Mouse (Mus musculus): ENCODE measurements at regions not wholly inside any gene's neighbourhood (a gene's known extent, or its start where the extent isn't known, plus 50 kb on each side); places are given as distances from the start of the nearest gene placed in this dataset.
A peak's percentile ranks its signal among the peaks of the same experiment; 100 is the strongest.

DNA sequence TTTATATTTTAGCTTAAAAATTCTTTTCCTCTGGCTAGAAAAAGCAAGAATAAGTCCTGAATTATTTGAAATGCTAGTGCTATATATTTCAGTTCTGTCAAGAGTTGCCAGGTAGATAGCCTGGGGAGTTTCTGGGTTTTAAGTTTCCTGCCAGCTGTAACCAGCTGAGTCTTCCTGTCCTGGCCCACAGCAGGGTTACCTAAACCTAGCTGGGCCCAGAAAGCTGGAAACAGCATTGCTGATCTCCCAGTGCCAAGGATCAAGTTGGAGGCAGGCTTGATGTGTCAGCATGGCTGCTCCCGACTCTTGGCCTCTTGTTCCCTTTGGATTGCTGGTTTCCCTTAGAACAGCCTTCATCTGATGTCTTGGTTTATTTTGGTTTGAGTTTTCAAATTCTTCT is 122.8 kb upstream of the Tnfaip3 start:
- H3K4me1 ChIP-seq (ENCODE audit: control insufficient read depth, insufficient read depth): no peaks in the 10 kb centered on the region
- no peak for TF ChIP-seq CTCF (IDR thresholded peaks at IDR 0.05; ENCODE audit: low read depth)
- TF ChIP-seq EP300 (IDR thresholded peaks at IDR 0.05; ENCODE audit: low read depth): no peak
- 81% methylated on average over 1 of the region's 1 CpGs for WGBS
- H3K4me3 ChIP-seq (ENCODE audit: low read depth, low read length): no peak overlapping the region
- H3K36me3 ChIP-seq (replicated peaks; ENCODE audit: control insufficient read depth, insufficient read depth, low read length): no peaks in the 10 kb centered on the region
- ATAC-seq (ENCODE audit: insufficient read depth, low read depth) (no peak), DNase-seq (ENCODE audit: low spot score) (no peak)
- no peak overlapping the region for H3K4me2 ChIP-seq (ENCODE audit: low read depth, low read length)
- no peak overlapping the region for H3K9ac ChIP-seq (replicated peaks; ENCODE audit: low read depth, low read length)
- no peaks in the 10 kb centered on the region for H3K27me3 ChIP-seq (ENCODE audit: control insufficient read depth, insufficient read depth, low read length)
- H3K9me3 ChIP-seq (replicated peaks; ENCODE audit: control insufficient read depth, low read length): no peaks in the 10 kb centered on the region
- H3K27ac ChIP-seq (ENCODE audit: low read depth): no peak overlapping the region

DNA sequence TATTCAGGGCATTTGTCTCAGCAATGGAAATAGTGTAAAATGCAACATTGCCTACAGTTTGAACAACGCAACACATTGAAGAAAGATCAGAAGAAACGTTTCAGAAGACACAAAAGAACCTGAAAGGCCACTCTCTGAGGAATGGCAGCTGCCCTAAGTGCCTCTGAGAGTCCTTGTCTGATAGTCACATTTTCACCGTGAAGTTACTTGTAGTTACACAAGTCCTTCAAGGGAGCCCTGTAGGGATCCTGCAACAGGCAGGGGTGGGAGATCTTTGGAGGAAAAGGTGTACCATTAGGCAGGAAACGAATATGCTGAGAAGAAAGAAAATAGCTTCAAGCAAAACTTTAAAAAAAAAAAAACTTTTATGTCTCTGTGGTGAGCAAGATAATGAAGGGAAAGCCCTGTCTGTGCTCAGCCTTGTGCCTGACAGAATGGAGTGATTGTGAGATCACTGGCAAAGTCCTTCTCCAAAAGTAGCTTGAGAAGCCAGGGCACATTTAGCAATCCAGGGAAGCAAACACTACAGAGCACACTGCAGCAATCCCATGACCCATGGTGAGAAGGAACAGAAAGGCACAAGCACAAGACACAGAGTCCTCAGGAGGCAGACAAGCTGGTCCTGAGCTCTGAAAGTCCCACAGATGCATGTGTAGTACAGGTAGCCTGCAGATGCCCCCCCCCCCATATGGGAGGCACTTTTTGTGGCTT is 112.3 kb upstream of the Tnfaip3 start:
- H3K9me3 ChIP-seq (replicated peaks; ENCODE audit: control insufficient read depth, low read length): no peaks in the 10 kb centered on the region
- H3K4me1 ChIP-seq (ENCODE audit: control insufficient read depth, insufficient read depth): peaks cover 8% of the 10 kb centered on the region; the same call in 1 of the 2 replicates
- no peak overlapping the region for H3K4me2 ChIP-seq (ENCODE audit: low read depth, low read length)
- no peaks in the 10 kb centered on the region for H3K27me3 ChIP-seq (ENCODE audit: control insufficient read depth, insufficient read depth, low read length)
- ATAC-seq (ENCODE audit: insufficient read depth, low read depth) (no peak), DNase-seq (ENCODE audit: low spot score) (no peak)
- no peak overlapping the region for H3K4me3 ChIP-seq (ENCODE audit: low read depth, low read length)
- no peaks in the 10 kb centered on the region for H3K36me3 ChIP-seq (replicated peaks; ENCODE audit: control insufficient read depth, insufficient read depth, low read length)
- no peak overlapping the region for H3K9ac ChIP-seq (replicated peaks; ENCODE audit: low read depth, low read length)
- 53% methylated on average over 4 of the region's 4 CpGs for WGBS
- no peak for TF ChIP-seq EP300 (IDR thresholded peaks at IDR 0.05; ENCODE audit: low read depth)
- TF ChIP-seq CTCF (IDR thresholded peaks at IDR 0.05; ENCODE audit: low read depth): no peak
- no peak overlapping the region for H3K27ac ChIP-seq (ENCODE audit: low read depth)

DNA sequence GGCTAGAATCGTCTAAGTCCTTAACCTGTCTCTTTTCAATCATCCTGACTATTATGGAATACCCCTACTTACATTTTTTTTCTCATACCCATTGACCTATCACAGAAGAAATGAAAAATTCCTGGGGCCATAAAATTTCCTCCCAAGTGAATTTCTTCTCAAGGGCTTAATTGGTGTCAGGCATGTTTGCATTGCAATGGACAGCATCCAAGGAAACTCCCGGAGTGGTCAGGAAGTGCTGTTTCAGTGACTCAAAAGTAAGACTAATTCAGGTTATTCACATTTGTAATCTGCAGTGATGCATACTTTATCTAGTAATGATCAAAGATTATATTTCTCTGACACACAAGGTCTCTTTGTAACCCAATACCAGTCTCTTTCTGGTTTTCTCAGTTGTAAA is 111.5 kb upstream of the Tnfaip3 start:
- no peak overlapping the region for H3K4me3 ChIP-seq (ENCODE audit: low read depth, low read length)
- no peak overlapping the region for H3K4me2 ChIP-seq (ENCODE audit: low read depth, low read length)
- H3K27ac ChIP-seq (ENCODE audit: low read depth): no peak overlapping the region
- H3K27me3 ChIP-seq (ENCODE audit: control insufficient read depth, insufficient read depth, low read length): no peaks in the 10 kb centered on the region
- no peak for DNase-seq (ENCODE audit: low spot score)
- TF ChIP-seq EP300 (IDR thresholded peaks at IDR 0.05; ENCODE audit: low read depth) (no peak), CTCF (IDR thresholded peaks at IDR 0.05; ENCODE audit: low read depth) (no peak)
- 52% methylated on average over 2 of the region's 2 CpGs for WGBS
- no peaks in the 10 kb centered on the region for H3K36me3 ChIP-seq (replicated peaks; ENCODE audit: control insufficient read depth, insufficient read depth, low read length)
- H3K9me3 ChIP-seq (replicated peaks; ENCODE audit: control insufficient read depth, low read length): no peaks in the 10 kb centered on the region
- no peak overlapping the region for H3K9ac ChIP-seq (replicated peaks; ENCODE audit: low read depth, low read length)
- no peak for ATAC-seq (ENCODE audit: insufficient read depth, low read depth)
- H3K4me1 ChIP-seq (ENCODE audit: control insufficient read depth, insufficient read depth): peaks cover 12% of the 10 kb centered on the region; the same call in 1 of the 2 replicates

DNA sequence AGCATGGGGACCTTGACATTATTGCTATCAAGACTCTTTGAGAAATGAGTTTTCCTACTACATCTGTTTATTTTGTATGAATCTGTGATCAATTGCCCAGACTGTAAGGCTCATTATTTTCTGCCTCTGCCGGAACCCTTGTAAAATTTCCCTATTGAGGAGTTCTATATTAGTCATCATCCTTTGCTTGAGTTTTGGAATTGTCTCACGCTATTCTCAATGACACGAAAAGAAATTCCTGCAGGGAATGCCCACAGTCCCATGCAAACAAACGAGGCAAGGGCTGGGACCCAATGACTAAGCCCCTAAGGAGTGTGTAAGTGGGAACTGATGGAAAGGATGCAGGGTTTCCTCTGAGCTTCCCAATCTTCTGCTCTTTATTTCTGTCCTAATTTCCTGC is 111.0 kb upstream of the Tnfaip3 start:
- peaks cover 12% of the 10 kb centered on the region; the same call in 1 of the 2 replicates for H3K4me1 ChIP-seq (ENCODE audit: control insufficient read depth, insufficient read depth)
- H3K9ac ChIP-seq (replicated peaks; ENCODE audit: low read depth, low read length): no peak overlapping the region
- H3K4me3 ChIP-seq (ENCODE audit: low read depth, low read length): no peak overlapping the region
- no peak overlapping the region for H3K27ac ChIP-seq (ENCODE audit: low read depth)
- ATAC-seq (ENCODE audit: insufficient read depth, low read depth): no peak
- H3K27me3 ChIP-seq (ENCODE audit: control insufficient read depth, insufficient read depth, low read length): no peaks in the 10 kb centered on the region
- WGBS: 56% methylated on average over 4 of the region's 4 CpGs
- H3K4me2 ChIP-seq (ENCODE audit: low read depth, low read length): no peak overlapping the region
- no peak for TF ChIP-seq CTCF (IDR thresholded peaks at IDR 0.05; ENCODE audit: low read depth)
- TF ChIP-seq EP300 (IDR thresholded peaks at IDR 0.05; ENCODE audit: low read depth): no peak
- H3K9me3 ChIP-seq (replicated peaks; ENCODE audit: control insufficient read depth, low read length): no peaks in the 10 kb centered on the region
- no peaks in the 10 kb centered on the region for H3K36me3 ChIP-seq (replicated peaks; ENCODE audit: control insufficient read depth, insufficient read depth, low read length)
- no peak for DNase-seq (ENCODE audit: low spot score)

DNA sequence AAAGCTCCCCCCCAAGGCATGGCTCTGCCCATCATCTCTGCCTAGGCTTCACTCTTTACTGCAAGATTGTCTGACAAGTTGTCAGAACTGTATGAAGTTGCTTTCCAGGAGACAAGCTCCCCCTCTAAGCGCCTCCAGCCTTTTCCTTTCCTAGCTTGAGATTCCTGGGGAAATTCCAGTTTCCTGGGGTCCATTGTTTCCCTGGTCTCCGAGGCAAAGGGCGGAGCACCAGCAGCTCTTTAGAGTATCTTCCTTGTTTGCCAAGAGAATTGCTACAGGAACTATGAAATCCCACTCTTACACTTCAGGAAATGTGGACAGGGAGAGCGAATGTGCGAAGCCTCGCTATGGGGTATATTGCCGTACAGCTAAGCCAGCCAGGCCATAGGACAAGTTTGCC is 108.2 kb upstream of the Tnfaip3 start:
- no peaks in the 10 kb centered on the region for H3K9me3 ChIP-seq (replicated peaks; ENCODE audit: control insufficient read depth, low read length)
- H3K9ac ChIP-seq (replicated peaks; ENCODE audit: low read depth, low read length): no peak overlapping the region
- 72% methylated on average over 7 of the region's 7 CpGs for WGBS
- H3K4me3 ChIP-seq (ENCODE audit: low read depth, low read length): no peak overlapping the region
- ATAC-seq (ENCODE audit: insufficient read depth, low read depth): no peak
- H3K27me3 ChIP-seq (ENCODE audit: control insufficient read depth, insufficient read depth, low read length): no peaks in the 10 kb centered on the region
- peaks cover 12% of the 10 kb centered on the region; the same call in 1 of the 2 replicates for H3K4me1 ChIP-seq (ENCODE audit: control insufficient read depth, insufficient read depth)
- peak overlapping the region; percentile 43; the same call in 1 of the 2 replicates for H3K27ac ChIP-seq (ENCODE audit: low read depth)
- peak; percentile 20 for DNase-seq (ENCODE audit: low spot score)
- no peaks in the 10 kb centered on the region for H3K36me3 ChIP-seq (replicated peaks; ENCODE audit: control insufficient read depth, insufficient read depth, low read length)
- H3K4me2 ChIP-seq (ENCODE audit: low read depth, low read length): no peak overlapping the region
- TF ChIP-seq CTCF (IDR thresholded peaks at IDR 0.05; ENCODE audit: low read depth): no peak
- no peak for TF ChIP-seq EP300 (IDR thresholded peaks at IDR 0.05; ENCODE audit: low read depth)

DNA sequence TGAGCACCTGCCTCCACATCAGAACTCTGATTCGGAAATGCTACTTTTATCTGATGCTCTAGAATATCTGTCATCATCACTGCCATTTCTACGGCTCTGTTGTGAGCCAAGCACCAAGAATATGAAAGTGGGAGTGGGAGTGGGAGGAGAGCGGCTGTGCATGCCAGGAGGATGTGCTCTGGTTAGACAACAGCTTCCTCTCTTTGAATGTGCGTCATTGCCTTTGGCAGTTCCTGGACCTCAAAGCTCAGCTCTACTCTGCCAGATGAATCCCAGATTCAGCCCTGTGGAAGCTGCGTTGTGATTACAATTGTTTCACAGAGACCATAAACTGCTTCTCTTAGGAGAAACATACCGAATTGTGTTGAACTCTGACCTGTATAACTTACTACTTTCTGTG is 106.8 kb upstream of the Tnfaip3 start:
- Histone ChIP-seq H3K36me3 (replicated peaks; ENCODE audit: control insufficient read depth, insufficient read depth, low read length) (no peaks in the 10 kb centered on the region), H3K9ac (replicated peaks; ENCODE audit: low read depth, low read length) (no peak overlapping the region), H3K4me3 (ENCODE audit: low read depth, low read length) (no peak overlapping the region), H3K4me2 (ENCODE audit: low read depth, low read length) (no peak overlapping the region), H3K9me3 (replicated peaks; ENCODE audit: control insufficient read depth, low read length) (no peaks in the 10 kb centered on the region), H3K27me3 (ENCODE audit: control insufficient read depth, insufficient read depth, low read length) (no peaks in the 10 kb centered on the region), H3K4me1 (ENCODE audit: control insufficient read depth, insufficient read depth) (peaks cover 12% of the 10 kb centered on the region; the same call in 1 of the 2 replicates), H3K27ac (ENCODE audit: low read depth) (peak overlapping the region; percentile 38)
- TF ChIP-seq EP300 (IDR thresholded peaks at IDR 0.05; ENCODE audit: low read depth) (no peak), CTCF (IDR thresholded peaks at IDR 0.05; ENCODE audit: low read depth) (no peak)
- ATAC-seq (ENCODE audit: insufficient read depth, low read depth) (peak; percentile 64; the same call in 1 of the 2 replicates), DNase-seq (ENCODE audit: low spot score) (peak; percentile 60)
- 46% methylated on average over 6 of the region's 6 CpGs for WGBS
